Mouse (Mus musculus): ENCODE measurements at regions not wholly inside any gene's neighbourhood (a gene's known extent, or its start where the extent isn't known, plus 50 kb on each side); places are given as distances from the start of the nearest gene placed in this dataset.
"Not testable (repeated sequence)": the region's sequence is repeated elsewhere in the genome, so short reads cannot be mapped to it uniquely, and the experiment has no call there.

DNA sequence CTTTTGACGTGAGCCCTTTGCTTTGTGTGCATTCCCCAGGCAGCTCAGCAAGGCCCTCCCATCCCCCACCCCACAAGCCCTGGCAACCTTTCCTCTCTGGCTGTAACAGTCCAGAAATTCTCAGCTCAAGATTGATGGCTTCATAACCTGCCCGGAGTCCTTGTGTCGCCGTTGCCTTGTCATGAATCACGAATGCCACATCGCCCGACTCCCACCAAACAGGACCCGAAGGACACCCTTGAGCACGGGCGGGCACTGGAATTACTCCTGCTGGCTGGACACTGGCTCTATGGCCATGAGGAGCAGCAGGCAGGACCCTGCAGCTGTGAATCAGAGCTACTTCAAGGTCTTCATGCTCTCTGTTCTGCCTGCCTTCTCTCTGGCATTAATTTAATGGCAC, 106.6 kb upstream of the Nxpe4 start:
- DNase-seq: peak; percentile 38 to 40

DNA sequence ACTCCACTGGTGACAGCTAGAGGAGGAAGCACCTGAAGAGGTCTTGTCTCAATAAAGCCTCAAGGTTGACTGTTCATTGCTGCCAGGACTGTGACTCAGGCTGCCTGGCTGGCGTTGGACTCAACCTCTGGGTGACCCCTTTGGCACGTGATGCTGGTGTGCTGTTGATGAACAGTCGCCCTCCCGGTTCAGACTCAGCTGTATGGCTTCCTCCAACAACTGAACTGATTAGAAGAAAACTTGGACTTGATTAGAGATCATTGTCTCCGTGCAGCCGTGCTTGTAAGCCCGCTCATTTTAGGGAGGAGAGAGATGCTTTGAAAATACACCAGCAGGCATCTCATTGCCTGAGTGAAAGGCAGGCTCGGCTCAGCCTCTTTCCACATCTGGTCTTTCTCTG, 103.2 kb upstream of the Nxpe4 start:
- DNase-seq: peak; percentile 46 to 55

DNA sequence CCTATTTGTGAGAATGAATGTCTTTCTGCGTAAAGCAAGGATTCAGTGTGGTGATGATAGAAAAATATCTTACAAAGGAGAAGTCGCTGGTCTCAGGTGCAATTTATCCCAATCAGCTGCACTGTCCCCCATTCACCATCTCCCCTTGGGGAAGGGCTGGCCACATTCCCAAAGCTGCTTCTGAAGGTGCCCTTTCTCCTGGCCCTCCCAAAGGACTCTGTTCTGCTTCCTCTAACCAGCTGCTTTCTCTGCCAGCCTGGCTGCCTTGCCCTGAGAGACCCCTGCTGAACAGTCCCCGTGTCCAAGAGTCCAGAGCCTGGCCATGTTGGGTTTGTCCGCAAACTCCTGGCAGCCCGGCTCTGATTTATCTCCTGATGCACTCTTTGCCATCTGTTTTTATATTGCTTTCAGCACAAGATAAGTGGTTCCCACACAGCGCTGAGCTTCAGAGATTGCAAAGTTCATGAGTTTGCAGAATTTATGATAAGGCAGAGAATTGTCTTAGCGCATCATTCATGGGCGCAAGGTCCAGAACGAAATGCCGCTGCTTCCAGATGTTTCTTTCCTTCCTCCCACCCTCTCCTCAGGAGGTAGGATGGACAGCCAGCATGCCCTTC, 102.2 kb upstream of the Nxpe4 start:
- DNase-seq: no peak

DNA sequence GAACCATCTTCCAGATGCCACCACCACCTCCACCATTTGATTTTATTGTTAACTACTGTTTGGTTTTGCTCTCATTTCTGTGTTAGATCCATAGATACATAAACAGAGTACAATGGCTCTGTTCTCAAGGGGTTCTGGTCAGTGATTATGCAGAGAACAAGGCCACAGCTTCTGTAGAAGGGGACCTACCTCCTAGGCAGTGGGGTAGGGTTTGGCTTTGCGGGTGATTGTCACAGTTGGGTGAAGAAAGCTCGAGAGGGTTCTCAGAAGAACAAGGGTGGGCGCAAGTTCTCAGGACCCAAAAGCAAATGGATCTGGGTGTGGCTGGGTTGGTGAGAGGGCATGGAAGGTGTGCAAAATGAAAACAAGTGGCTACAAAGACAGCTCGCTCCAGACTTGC, 100.8 kb upstream of the Nxpe4 start:
- no peak for DNase-seq

DNA sequence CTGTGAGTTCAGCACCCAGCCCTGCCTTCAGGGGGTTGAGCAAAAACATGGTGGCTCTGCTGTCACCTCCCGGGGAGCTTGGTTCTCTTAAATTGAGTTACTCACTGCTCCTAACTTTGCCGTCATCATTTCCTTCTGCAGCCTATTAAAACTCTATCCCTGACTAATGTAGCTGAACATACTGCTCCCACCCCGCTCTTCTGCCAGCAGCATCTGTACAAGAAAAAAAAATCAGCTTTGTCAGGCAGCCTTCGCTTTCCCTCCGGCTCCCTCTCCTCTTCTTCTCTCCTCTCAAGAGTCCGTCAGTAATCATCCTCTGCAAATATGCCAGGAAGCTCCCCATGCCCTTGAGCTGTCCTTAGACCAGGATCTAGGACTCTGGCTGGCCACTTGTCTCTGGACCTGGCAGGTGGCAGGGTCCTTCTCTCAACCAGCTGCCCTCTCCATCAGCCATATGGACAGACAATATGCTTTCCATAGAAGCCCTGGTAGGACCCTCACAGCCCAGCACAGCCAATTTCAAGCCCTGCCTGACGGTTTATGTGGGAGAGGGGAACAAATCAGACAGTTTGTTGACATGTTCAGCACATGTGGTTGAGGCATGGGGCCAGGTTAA, 95.0 kb upstream of the Nxpe4 start:
- no peak for DNase-seq

DNA sequence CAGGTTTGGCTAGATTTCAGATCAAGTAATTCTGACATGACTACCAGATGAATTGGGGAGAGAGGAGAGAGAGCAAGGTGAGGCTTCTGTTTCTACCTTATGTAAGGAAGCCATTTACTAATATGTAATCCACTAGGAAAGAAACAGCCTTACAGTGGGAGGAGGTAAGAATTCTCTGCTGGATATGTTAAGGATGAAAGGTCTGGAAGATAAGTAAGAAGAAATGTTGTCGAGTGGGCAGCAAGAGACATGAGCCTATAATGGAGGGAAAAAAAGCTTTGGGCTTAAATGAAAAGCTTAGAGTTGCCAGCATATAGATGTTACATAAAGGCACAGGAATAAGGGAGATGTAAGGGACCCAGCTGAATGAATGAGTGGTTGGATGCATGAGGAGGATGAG, 89.2 kb upstream of the Nxpe4 start:
- DNase-seq: no peak

DNA sequence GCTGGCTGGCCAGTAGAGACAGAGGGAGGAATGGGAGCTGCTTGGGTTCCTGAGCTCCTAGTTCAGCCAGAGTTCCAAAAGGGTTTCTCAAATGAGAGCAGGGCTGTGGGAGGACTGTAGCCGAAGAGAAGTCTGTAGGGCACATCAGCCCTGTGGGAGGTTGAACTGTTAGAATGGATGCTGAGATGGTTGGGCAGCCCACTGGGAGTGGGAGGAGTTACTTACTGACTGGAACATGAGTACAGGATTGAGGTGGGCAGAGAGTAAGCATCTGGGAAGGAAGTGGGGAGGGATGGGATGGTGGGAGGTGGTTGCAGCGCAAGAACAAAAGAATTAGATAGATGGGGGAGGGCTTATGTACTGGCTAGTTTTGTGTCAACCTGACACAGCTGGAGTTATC, 88.7 kb upstream of the Nxpe4 start:
- DNase-seq: no peak

DNA sequence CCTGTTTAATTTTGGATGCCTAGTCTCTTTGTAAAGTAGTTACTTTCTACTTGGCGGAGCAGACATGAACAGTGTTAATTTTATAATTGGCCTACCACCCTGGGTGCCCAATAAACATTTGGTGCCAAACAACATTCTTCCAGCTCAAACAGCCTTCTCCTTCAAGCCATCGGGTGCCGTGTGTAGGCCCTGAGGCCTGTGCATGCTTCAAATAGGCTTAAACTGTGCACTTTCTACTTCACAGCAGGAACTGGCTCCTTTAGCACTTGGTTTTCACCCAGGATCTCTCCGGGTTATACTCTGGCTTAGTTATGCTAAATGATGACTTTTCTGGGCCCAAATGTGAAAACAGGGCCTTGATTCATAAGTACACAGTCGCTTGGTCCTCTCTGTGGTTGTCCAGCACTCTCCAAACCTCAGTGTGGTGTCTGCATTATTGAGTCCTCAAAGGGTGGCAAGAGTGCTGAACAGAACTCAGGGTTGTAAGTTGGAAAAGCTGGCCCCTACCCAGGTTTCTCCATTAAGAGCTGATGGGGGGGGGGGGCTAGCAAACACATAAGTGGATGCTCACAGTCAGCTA, 86.1 kb upstream of the Nxpe4 start:
- no peak for DNase-seq

DNA sequence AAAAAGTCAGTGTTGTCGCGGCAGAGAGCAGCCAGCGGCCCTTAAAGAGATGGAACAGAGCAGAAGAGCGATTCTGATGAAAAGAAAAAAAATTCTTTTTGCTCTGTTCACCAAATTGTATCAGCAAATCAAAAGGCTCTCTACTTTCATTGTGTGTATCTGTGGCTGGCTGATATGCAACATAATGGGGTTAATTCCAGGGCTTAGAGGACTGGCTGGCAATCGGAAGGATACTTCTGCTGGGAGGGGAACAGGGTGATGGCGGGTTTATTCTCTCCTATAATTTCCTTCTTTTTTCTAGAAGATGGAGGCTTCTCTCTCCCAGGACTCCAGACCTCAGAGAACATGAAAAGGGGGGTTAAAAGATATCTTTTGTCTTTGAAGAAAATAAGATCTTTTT, 79.4 kb upstream of the Nxpe4 start:
- DNase-seq: no peak

DNA sequence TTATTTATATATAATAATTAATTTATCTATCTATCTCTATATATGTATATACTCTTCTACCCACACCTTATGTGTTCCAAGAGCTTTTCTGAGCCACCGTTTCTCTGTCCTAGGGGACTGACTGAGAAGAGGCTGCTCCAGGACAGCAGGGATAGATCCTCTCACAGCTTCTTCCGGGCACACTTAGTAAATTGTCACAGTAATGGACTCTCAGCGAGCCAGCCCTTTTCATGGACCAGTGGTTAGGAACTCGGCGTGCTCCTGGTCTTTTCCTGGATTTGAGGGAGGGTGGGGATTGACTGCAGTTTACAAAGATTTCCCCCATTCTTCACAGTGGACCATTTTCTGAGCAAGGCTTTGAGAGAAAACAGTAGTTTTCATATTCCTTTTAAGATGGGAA, 77.6 kb upstream of the Nxpe4 start:
- not testable (repeated sequence) for DNase-seq

DNA sequence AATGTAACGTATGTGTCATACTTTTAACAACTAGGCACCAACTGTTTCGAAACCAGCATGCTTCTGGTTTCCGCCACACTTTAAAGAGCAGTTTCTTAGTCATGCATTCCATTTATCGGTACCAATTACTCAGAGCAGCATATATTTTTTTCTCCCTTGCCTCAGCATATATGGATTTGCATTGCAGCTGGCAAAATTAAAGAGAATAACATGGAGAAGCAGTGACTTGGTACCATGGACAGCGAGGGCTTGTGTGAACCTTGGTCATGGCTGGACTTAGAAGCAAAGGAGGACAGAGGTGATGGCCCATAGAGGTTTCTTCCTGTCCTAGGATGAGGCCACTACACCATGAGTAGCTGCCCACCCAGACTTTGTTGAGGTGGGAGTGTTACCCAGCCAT, 72.2 kb upstream of the Nxpe4 start:
- DNase-seq: peak; percentile 18 to 30

DNA sequence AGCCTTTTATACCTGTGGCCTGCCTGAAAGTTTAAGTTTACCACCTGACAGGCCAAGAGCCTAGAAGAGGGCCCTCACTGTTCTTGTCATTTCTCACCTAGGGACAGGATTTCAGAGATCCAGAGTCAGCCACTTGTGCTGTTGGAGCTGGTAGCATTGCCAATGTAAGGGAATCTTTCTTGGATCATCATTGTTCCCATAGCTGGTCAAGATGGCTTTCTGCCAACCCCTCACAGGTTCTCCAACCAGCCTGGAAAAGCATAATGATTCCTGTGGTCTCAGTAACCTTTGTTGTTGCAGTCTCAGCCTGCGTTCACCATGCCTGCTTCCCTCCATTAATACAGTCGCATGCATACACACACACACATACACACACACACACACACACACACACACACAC, 67.1 kb upstream of the Nxpe4 start:
- no peak for DNase-seq

DNA sequence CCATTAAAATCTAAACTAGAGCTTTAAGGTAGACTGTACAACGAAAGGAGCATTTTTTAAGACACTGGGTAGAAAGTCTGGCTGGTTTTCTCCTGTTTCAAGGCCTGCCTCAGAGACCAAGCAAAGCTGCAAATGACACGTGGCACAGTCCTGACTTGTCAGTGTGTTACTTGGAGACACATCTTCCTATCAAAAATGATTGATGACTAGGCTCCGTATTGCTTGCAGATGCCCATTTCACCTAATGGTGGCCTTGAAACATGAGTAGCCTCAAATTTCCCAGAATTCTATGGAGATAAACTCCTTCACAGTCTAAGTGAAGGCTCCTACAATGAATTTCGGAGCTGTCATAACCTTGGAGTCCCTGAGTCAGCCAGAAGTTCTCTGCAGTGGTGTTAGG, 62.0 kb upstream of the Nxpe4 start:
- DNase-seq: no peak

DNA sequence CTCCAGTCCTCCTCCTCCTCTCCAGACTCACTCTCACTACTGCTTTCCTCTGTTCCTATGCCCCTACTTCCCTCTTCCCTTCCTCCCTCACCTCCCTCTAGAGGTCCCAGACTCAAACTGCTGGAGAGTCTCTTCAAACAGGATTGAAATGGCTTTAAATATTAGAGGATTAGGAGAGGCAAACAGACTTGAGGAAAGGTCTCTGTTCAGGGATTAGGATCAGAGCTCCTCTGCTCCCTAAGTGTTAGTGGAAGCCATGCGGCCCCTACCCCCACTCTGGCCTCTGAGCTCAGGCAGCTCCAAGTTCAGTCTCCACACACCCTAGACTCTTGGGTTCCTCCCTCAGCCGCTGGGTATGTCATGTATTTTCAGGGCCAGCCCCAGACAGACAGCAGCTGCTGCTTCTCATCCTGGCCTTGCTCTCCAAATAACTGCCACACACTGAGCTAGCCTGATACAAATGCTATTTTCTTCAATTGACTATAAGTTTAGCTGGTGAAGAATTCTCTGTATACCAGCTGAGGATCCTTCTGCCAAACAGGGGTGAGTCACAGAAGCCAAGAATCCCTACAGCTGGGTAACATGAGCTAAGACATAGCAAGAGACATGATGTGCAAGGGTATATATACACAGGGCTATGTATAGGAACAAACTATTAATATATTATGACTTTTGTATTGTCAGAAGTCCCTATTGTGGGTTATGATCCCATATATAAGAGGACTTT, 55.2 kb upstream of the Nxpe4 start:
- DNase-seq: peak; percentile 59

DNA sequence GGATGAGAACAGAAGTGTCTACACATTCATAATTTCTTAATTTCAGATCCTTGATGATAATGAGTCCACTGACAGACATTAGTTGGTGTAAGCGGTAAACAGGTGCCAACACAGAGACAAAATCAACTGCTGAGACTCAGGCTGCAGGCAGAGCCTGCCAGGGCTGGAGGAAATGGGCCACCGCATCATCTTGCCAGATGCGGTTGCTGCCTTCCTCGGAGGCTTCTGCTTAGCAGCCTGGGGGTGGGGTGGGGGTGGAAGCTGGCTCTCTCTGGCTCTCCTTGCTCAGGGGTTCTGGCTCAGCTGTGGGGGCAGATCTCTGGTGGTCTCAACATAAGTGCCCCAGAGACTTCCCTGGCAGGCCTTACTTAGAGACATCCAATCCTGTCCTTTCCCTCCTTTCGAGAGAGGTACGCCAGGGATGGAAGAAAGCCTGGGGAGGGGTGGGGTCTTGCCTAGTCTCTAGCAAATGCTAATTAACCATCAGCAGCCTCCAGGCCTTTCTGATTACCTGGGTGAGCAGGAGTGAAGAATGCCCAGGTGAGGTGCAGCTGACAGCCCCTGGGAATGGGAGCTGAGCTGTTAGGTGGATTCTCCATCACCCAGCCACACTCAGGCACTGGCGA, 52.7 kb upstream of the Nxpe4 start:
- no peak for DNase-seq

DNA sequence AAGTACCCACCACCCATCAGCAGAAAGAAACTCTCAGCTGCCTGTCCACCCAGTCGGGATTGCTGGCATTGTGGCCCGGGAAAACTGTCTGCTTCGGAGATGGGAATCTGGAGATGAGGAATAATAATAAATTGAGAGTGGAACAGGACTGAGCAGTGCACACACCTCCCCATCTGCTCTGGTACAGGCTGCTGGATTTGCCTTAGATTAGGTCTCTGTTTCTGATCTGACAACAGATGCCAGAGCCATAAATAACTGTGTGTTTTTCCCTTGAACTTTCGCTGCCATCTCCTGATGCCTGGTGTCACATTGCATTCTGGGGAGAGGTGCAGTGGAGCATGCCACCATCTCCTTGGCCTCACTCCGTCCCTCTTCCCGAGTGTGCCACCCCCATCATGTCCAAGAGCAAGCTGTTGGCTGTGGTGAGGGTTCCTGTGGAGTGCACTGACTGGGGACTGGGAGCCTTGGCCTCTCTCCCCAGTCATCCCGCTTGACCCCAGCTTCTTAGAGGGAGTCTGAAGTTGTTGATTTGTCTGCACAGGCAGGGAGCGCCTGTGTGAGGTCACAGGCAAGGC, 50.4 kb upstream of the Nxpe4 start:
- peak; percentile 5 to 22 for DNase-seq

All from kidney, postnatal 4 days (tissue).